Mouse (Mus musculus): ENCODE measurements around the gene B230219D22Rik.

GRCm38 (mm10) chr13:55644525-55644924 lies 48.4 kb upstream of the B230219D22Rik start:
- no peak for TF ChIP-seq CTCF (IDR thresholded peaks at IDR 0.05; ENCODE audit: low read depth, low read length)
- TF ChIP-seq POLR2A (IDR thresholded peaks at IDR 0.05; ENCODE audit: borderline replicate concordance, low read depth, low read length): no peak

All from bone marrow macrophage, adult 2 months (primary cell).